Mouse (Mus musculus) cerebellum, postnatal 10 days (tissue): Measurements from ENCODE around the gene Gucy2e.

Source experiments
- DNase-seq, 2 experiments: peaks; one replicate each; pipeline ENCODE4 v3.0.0; 2021; ENCODE audit warnings: mixed read lengths in 2 of 2

Gene Gucy2e

GRCm38 (mm10) chr11:69236926-69237260, at the start of gene Gucy2e:
Gucy2e (minus strand) TSS chr11:69237036.
- no peak for DNase-seq

GRCm38 (mm10) chr11:69277267-69277666, 40.4 kb upstream of the Gucy2e start:
- no peak for DNase-seq

- no peak for DNase-seq
Observed at GRCm38 (mm10) chr11:69276081-69276480, 39.2 kb upstream of the Gucy2e start.

GRCm38 (mm10) chr11:69275650-69276049, 38.8 kb upstream of the Gucy2e start:
- DNase-seq, result no peak

GRCm38 (mm10) chr11:69272122-69272740, 35.4 kb upstream of the Gucy2e start:
- DNase-seq, result peak; percentile 92 to 96

- DNase-seq, result peak; percentile 94 to 96
Observed at GRCm38 (mm10) chr11:69269575-69269974, 32.7 kb upstream of the Gucy2e start.

DNA sequence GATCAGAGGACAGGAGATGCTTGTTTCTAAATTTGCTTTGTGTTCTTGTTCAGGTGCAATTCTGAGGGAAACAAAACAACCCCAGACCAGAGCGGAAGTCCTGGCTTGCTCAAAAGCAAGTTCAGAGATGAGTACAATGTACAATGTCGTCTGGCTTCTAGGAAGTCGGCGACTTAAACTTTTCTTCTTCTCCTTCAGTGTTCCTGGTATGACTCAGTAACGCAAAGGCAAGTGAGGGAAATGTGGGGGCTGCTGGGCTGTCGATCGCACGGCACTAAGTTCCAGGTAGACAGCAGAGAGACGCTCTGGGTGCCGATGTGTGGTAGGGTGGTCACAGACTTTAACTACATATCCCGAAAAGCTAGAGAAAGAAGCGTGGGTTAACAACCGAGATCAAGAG, 31.3 kb upstream of the Gucy2e start:
- DNase-seq, result no peak

GRCm38 (mm10) chr11:69267341-69267740, 30.5 kb upstream of the Gucy2e start:
- peak; percentile 55 to 76 for DNase-seq

DNA sequence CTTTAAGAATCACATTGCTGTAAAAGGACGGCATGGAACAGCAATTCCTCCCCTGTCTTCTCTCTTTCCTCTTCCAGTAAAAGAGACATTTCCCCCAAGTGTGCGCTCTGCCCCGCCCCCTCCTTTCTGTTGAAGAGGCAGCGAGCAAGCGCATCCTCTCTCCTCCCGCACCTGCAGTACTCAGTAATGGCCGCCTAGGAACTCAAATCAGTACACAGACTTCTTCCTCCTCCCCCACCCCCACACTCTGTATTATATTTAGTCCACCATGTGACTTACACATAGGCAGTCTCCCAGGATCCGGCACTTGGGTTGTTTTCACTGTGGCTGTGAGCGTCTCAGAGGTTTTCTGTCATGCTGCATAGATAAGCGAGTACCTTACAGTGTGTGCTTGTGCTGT, 29.4 kb upstream of the Gucy2e start:
- peak; percentile 77 to 84 for DNase-seq

DNA sequence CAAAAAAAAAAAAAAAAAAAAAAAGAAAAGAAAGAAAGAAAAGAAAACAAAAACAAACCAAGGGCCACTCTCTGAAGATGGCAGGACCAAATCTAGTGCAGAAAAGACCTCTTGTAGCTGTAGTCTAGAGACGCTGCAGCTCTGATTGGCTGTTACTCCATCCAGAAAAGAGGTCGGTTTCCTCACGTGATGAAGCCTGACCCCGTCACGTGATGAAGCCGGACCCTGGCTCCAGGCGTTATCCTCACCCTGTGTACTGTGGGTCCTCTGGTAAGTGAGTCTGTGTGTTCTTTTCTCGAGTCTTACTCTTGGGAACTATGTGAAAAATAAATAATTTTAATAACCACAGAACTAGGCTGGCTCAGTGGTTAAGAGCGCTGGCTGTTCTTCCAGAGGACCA, 28.6 kb upstream of the Gucy2e start:
- DNase-seq, result no peak

GRCm38 (mm10) chr11:69264276-69264675, 27.4 kb upstream of the Gucy2e start:
- DNase-seq, result no peak

DNA sequence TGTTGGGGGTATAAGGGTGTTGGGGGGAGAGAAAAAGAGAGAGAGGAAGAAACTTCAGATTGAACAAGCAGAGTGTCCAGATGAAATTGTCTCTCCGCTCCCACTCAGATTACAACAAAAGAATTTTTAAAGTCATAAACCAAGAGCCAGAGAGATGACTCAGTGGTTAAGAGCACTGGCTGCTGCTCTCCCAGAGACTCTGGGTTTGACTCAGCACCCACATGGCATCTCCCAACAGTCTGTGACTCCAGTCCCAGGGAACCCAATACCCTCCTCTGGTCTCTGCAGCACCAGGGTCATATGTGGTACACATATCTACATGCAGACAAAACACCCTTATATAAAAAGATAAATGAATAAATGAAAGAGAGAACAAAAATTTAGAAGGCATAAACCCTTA, 23.3 kb upstream of the Gucy2e start:
- no peak for DNase-seq

DNA sequence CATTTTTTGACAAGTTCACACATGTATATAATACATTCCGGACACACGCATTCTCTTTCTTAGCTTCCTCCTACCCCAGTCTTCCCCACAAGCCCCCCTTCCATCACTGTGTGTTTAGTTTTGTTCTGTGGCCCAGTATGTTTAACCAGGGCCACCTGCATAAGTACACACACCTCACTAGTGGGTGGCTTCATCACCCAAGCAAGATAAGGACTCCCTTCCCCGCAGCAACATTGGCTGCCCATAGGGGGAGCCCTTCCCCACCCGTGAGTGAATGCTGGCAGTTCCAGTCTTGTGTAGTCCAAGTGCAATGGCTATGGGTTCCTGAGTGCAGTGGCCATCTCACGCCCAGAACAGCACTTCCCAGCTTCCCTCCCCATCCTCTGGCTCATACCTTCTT, 21.5 kb upstream of the Gucy2e start:
- peak; percentile 69 to 71 for DNase-seq

- DNase-seq, result peak; percentile 42 to 84
Observed at GRCm38 (mm10) chr11:69257807-69258206, 21.0 kb upstream of the Gucy2e start.

- no peak for DNase-seq
Observed at GRCm38 (mm10) chr11:69257072-69257471, 20.2 kb upstream of the Gucy2e start.

DNA sequence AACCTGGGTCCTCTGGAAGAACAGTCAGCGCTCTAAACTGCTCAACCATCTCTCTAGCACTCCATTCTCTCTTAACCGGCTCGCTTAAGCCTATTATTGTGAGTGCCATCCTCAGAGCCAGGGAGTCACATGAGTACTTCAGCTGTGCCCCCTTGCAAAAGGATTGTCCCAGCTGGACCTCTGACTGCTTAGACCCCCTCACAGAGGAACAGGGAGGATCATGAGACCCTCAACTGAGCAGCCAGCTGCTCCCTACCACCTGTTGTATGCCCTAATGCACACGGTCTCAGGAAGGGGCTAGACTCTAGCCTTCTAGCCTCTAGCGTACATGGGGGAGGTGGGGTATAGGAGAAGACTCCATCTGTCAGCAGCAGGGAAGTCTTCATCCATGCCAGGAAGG, 18.0 kb upstream of the Gucy2e start:
- DNase-seq, result no peak

DNA sequence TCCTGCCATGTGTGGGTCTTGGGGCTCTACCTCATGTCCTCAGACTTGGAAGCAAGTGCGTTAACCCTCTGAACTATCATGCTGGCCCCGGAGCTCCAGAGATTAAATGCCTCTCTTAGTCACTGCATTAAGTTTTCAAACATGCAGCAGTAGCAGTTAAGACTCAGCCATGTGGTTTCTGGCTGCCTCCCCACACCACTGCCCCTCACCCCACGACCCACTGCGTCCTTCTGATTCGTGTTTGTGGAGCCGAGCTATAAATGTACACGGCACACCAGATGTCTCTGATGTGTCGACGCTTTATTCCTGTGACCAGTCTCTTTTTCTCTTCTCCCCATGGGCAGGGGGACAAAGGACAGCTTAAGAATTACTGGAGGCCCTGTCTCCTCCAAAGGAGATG, 16.3 kb upstream of the Gucy2e start:
- no peak for DNase-seq

GRCm38 (mm10) chr11:69251953-69252352, 15.1 kb upstream of the Gucy2e start:
- no peak for DNase-seq

DNA sequence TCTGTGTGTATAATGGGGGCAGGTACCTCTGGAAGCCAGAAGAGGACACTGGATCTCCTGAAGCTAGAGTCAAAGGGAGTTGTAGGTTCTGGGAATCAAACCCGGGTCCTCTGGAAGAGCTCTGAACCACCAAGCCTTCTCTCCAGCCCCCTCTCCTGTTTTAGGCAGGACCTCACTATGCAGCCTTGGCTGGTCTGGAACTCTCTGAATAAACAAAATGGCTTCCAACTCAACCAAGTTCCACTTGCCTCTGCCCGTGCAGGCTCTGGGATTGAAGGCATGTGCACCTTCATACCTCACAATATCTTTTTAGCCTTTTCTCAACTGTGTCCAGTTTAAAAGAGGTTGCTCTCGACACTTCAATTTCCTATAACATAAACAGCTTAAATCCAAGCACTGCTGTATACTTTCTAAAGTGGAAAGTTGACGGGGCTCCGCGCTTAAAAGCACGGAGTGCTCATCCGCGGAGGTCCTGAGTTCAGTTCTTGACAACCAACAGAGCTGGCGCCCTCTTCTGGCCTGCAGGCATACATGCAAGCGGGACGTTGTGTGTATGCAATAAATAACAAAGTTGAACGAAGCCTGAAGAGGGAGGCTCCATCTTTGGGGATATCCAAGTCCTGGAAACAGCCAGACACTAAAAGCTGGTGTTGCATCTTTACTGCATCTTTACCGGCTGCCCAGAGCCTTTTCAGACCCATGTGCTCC, 14.5 kb upstream of the Gucy2e start:
- DNase-seq, result no peak

- no peak for DNase-seq
Observed at GRCm38 (mm10) chr11:69250106-69250505, 13.3 kb upstream of the Gucy2e start.

GRCm38 (mm10) chr11:69249131-69249530, 12.3 kb upstream of the Gucy2e start:
- DNase-seq, result no peak

- DNase-seq, result no peak
Observed at GRCm38 (mm10) chr11:69245643-69246042, 8.8 kb upstream of the Gucy2e start.

DNA sequence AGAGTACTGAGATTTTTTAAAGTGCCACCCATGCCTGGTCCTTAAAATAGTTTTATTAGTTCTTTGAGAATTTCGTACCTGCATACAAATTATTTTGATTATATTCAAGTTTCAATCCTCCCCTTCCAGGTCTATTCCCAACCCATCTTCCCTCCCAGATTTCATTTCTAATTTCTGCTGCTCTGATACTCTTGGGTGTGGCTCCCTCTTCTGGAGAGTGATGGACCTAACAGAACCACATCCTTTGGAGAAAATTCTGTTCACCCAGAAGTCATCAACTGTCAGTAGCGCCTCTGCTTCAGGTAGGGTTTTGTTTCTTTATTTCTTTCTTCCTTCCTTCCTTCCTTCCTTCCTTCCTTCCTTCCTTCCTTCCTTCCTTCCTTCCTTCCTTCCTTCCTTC, 8.1 kb upstream of the Gucy2e start:
- DNase-seq, result peak; percentile 78 to 84

DNA sequence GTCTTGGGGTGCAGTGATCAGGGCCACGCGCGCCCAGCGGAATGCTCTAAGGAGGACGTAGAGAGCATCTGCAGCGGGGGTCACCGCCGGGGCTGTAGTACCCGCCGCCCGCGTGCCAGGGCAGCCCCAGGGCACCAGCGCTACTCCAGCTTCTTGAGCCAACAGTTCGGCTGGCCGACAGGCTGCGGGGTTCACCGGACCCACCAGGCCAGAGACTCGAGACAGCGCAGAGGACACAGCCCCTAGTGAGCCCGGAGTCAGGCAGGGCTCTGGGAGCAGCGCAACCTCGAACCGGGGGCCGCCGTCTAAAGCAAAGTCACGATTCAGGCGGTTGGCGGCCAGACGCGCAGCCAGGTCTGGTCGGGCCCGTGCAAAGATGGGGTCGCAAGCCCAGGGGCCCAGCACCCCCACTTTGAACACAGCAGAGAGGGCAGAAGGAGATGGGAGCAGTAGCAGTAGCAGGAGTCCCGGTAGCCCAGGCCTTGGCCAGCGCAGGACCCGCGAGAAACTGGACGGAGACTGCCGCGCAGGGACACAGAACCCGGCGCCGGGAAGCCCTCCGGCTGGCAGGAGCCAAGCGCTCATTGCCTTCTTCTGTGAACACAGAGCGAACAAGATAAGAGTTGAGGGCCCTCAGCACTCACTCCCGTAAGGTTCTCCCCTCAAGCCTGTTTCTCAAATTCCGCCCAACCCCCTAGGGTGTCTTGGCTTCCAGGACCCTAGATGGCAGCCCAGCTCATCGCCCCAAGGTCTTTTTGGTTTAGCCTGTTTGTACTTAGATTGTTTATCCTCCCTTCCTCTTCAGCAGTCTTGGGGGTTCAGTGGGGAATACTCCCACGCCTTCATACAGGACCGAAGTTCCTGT, 543 bp downstream of the Gucy2e start:
- DNase-seq, result peak in 1 of 2 experiments; percentile 49
